Mouse (Mus musculus) frontal cortex, adult 2 months (tissue): ENCODE data around the gene Cebpg. TPM values are rescaled to one million over a fixed set of nuclear protein-coding genes. Genes with fewer than 3 reads are reported as not detected.
A peak's percentile ranks its signal among the peaks of the same experiment; 100 is the strongest.

Experiments used
- DNase-seq, 2 experiments: peaks; one replicate each; pipeline ENCODE4 v3.0.0; 2022; ENCODE audit warnings: low spot score in 1 of 2; ENCODE audit errors: extremely low spot score in 1 of 2
- polyA plus RNA-seq: library from polyadenylated mRNA; depleted of rRNA; stranded (reverse); fragments of >200 nt; gene quantifications from 2 replicates; pipeline ENCODE4 v1.2.3, GENCODE M21; 2012; rRNA removed

Gene Cebpg
- polyA plus RNA-seq, result 21.2 and 25.4 TPM in 2 replicates

DNA sequence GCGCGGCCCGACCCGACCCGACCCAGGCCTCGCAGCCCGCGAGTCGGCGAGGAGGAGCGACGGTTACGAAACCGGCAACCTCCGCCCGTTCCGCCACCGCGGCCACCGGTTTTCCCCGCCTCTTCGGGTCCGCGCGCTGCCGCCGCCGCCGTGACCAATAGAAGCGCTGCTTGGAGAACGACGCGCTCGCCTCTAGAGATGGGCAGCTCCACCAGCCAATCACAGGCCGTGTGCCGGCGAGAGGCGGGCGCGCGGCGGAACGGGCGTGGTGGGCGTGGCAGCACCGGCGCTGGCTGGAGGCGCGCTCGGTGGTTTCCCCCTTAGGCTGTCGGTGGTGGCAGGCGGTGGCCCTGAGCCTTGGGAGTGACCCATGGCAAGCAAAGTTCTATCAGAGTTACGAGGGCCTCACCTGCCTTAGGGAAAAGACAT lies at the start of gene Cebpg:
TSS of gene Cebpg (minus strand) at position 138 of the 429 bp plus-strand sequence.
- peak; percentile 88 to 99 for DNase-seq

DNA sequence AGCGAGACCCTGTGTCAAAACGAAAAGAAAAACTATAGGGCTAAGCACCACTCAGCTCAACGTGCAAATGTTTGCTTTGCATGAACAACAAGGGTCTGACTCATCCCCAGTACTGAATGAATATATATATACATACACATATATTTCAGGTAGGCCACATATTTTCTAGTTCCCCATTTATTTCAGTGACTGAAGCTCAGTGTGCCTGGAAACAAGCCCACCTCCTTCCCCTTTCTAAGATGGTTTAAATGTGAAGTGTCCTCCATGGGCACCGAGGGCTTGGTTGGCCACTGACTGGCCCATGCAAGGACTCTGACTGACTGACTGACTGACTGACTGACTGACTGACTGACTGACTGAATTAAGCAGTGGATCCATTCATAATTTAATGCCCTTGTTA lies 43.2 kb upstream of the Cebpg start:
- no peak for DNase-seq

DNA sequence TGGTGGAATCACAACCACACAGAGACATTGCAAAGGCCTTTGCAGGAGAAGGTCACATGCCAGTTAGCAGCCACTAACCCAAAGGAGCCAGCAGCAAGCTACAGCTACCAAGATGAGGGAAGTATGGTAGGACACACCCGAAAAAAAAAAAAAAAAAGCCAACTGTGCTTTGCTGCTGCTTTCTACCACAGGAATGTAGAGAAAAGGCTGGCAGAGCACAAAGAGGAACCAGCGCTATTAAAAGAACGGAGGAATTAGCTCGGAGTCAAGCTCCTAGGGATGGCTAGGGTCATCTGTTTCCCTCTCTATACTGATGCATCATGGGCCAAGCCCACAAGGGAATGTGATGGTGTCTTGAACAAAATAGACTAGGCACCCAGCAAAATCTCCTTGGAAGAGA lies 42.4 kb upstream of the Cebpg start:
- no peak for DNase-seq

DNA sequence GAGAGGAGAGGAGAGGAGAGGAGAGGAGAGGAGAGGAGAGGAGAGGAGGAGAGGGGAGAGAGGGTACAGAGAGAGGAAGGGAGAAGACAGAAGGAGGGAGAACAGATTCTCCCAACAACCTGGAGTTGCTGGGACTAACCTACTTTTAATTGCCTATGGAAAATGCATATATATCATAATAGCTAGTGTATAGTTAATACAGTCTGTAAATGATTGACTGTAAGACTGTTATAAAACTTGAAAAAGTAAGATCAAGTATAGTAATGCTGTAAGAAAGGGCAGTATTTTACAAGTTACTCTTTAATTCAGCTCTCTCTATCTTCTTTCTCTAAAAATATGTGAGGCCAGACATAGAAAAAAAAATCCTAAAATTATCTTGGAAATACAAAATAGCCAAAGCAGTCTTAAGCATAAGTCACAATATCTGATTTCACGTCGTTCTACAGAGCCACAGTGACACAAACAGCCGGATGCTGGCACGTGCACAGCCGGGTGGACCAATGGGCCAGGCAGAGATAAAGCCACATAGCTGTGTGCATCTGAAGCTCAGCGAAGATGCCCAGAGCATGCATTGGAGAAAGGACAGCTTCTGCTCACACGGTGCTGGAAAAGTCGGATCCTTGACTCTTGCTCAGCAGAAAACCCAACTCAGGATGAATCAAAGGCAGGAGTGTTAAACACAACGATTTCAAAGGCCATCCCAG lies 38.8 kb upstream of the Cebpg start:
- no peak for DNase-seq

DNA sequence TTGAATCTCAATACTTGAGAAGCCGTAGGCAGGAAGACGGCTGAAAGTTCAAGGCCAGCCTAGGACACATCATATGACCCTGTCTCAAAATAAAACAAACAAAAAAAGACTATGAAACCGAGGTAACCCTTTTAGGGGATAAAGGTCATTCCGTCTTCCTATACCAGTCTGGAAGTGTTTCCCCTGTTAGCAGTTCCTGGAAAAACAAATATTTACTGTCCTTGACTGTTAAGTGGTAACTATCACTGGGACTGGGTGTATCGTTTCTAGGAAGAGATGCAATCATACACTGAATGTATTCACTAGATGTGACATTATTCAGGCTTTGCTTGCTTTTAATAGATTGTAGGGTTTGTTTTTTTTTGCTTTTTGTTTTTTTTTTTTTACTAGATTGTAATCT lies 34.2 kb upstream of the Cebpg start:
- DNase-seq, result no peak

DNA sequence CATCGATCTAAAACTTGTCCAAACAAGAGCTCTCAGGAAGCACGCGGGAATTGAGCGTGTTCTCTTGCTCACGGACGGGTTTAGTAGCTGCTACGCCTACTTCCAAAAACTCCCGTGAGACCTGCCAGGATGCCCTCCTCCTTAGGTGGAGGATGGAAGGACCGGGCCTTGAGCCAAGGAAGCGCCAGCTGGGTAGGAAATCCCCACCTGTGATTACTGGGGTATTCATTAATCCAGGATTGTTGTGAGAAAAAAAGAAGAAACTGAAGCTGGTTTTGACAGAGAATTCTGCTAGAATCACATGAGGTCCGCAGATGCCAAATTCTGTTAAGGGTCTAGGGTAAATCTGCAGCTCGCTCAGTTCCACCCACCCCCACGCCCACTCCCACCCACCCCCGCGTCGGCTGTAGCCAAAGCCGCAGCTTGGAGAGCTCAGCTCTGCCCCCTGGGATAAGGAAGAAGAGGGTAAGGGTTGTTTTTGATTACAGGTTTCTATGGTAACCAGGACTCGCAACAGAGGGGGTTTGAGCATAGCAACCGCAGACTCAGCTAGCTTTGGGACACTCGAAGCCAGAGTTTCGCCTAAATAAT lies 30.0 kb upstream of the Cebpg start:
- DNase-seq, result peak in 1 of 2 experiments; percentile 42

DNA sequence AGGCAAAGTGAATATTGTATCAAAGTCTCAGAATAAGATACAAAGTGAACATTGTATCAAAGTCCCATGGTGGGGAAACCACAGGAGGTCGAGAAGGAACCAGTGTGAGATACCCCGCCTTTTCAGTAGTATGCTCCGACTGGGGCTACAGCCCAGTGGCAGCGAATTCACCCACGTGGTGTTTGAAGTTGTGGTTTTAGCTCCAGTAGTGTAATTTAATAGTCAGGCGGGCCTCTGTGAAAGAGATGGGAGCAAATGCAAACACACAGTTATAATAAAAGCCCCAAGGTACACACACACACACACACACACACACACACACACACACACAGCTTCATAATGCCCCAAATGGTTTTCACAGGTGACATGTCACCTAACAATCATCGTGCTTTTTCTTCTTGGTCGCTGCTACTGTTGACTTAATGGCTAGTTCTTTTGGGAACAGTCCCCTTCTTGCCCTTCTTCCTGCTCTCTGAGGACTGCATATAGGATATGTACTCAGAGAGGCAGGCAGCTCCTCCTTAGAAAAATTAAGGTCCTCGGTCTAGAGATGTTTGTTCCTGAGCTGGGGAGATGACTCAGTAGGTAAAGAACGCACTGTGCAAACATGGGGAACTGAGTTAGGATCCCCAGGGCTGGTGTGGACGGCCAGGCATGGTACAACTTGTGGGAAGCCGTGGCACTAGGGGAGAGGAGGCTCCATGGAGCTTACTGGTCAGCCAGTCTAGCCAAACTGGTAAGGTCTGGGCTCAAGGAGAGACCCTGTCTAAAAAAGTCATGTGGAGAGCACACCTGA lies 28.4 kb upstream of the Cebpg start:
- no peak for DNase-seq

DNA sequence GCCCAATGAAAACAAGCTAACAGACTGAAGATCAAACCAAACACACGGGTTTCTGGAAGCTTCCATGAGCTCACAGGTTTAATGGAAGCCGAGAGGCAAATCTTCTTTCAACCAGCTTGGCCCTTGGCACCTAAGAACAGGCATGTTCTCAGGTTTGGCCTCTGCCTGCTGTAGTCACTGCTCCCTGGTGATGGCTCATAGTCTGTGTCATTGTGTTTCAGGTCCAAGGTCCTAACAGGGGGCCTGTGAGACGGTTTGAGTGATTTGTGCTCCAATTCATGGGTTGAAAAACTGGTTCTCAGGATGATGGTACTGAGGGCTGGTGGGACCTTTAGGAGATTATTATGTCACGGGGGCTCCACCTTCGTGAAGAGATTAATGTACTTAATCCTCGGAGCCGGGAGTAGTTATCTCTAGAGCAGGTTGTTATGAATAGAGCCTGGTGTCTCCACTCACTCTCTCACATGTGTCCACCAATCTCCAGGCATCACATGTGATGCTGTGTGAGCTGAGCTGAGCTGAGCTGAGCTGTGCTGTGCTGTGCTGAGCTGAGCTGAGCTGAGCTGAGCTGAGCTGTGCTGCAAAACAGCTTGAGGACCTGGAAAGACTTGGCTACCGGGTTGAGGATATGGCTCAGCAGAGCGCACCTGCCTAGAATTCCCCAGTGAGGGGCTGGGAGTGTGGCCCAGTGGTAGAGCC lies 25.2 kb upstream of the Cebpg start:
- DNase-seq, result no peak

DNA sequence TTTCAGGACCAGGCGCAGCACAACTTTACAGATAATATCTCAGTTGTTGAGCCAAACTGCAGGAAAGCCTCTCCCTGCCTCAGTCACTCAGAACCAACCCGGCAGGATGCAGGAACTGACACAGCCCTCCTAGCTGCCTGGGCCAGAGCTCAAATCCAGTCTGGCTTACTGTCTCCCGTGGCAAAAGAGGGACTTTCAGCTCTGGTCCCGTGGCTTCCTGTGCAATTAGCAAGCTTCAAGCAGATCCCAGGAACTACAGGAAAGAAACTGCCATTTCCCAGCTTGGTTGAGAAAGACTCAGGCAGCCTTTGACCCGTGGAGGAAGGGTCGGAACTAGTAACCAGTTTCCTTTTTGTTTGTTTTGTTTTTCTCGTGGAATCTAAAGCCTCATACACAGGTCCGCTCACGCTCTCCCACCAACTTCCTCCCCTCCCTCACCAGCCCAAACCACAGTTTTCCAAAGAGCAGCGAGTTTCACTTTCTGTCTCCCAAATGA lies 24.5 kb upstream of the Cebpg start:
- DNase-seq, result no peak

DNA sequence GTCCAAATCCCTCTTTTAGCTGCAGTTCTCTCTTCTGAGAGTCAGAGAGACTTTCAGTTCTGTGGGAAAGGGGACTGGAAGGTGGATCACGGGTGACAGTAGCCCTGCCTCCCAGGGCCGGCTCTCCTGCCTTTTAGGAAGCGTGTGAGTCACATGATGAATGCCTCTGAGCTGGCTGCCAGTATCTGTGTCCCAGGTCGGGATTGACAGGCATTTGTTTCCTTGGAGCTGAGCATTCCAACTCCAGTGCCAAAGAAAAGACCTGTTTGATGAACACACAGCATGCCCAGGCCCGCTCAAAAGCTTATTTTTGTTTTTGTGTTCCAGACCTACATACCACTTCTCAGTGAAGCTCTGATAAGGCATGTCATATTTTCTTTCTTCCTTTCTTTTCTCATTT lies 20.3 kb upstream of the Cebpg start:
- DNase-seq, result no peak

DNA sequence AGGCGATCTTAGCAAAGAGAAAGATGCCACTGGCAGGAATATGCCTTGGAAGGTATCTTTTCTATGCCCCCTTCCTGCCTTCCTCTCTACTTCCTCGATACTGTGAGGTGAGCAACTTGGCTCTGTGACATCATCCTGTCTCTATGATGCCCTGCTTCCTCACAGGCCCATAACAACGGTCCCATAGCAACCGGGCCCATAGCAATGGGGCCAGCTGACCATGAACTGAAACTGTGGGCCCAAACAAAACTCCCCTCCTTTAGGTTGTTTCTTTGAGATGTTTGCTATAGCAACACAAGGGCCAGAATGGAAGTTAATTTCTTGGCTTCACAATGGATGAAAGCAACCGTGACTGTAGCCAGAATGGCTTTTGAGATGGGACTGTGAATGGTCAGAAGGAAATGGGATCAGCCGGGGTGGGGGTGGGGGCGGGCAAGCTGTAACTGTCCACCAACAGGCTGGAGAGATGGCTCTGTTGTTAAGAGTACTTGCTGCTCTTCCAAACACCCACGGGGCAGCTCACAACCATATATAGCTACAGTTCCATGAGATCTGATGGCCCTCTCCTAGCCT lies 10.4 kb upstream of the Cebpg start:
- no peak for DNase-seq

DNA sequence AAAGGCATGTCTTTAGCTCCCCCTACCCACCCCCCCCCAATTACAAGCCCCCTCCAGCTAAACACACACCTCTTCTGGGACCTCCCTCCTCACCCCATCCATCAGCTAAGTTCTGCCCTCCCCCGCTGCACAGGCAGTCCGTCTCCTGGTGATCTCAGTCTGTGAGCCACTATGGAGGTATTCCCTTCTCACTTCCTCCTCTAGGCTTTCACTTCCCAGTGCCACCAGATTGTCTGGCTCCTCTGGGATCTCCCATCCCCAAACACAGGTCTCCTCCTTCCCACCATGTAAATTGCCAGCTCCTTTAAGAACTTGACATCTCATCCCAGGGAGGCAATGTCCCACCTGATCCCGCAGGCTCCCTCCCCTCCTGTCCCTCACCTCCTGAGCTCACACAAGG lies 9.6 kb upstream of the Cebpg start:
- no peak for DNase-seq

DNA sequence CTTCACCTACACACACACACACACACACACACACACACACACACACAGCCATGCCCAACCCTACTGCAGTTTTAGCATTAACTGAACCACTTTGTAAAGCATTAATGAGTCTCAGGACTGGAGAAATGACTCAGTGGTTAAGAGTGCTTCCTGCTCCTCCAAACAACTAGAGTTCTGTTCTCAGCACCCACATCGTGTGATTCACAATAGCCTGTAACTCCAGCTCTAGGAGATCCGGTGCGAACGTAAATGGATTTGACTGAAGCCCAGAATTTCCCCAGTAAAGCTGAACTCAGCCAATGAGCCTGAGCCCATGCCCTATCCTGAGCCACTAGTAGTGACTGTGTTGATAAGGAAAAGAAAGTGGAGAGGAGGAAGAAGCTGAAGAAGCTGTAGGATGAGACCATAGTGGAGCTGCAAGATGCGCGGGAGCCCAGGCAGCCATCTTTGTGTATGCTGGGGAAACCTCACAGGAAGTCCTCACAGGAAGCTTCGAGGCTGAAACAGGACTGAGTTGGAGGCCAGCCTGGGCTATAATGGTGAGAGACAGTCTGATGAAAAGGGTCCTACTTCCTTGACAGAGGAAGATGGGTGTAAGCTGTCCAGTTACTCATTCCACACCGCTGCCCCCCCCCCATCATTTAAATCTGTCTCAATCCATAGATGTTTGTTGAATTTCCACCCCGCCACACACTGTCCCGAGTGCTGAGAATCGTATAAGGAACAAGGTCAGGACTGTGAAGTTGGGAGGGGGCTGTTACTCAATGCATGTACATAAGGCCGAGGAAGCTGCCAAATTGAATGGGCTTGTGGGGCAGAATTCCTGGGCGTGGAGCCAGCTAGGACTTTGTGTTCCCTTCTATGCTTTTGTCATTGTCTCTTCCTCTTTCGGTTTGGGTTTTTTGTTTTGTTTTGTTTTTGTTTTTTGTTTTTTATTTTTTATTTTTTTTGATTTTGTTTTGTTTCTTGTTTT lies 8.2 kb upstream of the Cebpg start:
- DNase-seq, result no peak

DNA sequence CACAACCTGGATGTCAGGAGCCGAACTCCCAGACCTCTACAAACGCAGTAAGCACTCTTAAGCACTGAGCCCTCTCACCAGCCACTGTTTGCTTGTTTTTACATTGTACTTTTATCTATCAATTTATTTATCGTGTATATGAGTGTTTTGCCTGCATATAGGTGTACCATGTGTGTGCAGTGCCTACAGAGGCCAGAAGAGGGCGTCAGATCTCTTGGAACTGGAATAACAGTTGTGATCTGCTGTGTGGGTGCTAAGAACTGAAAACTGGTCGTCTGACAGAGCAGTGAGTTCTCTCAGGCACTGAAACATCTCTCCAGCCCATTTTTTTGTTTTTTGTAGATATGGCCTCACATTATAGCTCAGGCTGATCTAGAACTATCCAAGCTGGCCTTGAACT lies 3.1 kb upstream of the Cebpg start:
- no peak for DNase-seq

DNA sequence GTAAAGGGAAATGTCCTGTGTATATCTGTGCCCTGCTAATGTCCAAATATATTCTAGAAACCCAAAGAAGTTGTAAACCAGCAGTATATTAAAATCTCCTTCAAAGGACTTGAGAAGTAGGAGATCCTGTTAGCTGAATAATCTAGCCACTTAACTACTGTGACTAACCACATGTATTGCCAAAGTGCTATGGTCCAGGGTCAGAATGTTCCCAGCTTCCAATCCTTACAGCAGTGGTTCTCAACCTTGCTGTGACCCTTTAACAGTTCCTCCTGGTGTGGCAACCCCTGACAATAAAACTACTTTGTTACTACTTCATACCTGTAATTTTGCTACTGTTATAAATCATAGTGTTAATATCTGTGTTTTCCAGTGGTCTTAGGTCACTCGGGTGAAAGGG lies 2.0 kb upstream of the Cebpg start:
- DNase-seq, result no peak

DNA sequence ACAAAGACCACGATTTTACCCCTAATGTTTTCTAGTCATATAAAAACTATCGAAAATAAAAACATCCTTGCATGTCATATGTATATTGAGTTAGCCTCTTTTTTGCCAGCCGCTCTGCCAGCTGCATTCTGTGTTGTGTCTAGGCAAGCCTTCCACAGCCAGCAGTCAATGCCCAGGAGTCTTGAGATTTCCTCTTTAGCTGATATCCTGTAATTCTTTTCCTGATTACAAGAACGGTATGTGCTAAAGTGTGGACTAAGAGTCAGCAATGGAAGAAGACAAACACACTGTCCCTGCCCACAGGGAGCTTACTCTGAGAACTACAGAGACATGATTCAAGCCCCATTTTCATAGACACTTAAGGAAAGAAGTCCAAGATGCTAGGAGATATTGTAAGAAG lies 1.2 kb upstream of the Cebpg start:
- no peak for DNase-seq

DNA sequence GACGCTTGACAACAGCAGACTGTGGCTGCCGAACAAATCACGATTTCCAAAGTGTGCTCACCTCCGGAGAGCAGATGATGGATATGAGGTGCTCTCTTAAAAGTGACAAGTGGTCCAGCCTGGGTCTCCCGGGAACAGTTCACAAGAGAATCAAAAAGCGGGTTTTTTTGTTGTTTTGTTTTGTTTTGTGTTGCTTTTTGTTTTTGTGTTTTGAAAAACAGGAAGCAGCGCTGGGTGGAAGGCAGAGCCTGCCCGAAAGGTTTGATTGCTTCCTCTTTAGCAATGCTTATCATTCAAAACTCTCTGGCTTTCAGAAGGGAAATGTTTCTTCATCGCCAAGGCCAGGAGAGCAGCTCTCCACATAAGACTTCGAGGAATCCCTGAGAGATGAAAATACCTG lies 626 bp upstream of the Cebpg start:
- no peak for DNase-seq

DNA sequence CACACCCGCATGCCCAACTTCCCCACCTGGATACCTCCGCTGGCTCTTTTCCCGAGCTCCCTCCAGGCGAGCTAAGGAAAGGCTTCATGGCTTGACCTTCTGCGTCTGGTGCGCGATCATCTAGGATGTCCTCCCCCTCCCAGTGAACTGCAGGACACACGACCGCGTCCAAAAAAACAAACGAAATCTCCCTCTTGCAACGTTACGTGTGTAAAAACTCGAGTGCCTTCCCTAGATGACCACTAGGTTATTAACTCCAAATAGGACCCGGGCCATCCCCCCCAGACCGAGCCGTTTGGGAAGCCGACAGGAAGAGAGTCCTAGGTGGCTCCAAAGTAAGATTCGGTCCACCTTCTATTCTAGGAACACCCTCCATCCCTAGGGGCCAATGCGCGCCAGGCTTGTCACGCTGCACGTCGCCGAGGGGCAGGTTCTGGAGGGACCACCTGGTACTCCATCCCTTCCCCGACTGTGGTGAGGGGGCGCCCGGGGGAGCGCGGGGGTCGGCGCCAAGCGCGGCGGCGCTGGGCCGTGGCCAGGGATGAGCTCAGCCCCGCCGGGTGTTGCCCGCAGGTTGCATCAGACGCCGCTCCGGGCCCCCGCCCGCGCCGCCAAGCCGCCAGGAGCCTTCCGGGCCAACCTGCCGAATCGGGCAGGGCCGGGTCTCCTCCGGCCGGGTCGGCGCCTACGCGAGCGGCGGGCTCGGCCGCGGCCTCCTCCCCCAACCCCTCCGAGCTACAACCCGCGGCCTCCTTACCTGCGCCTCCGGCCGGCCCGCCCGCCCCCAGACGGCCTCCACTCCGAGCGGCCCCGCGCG lies 546 bp downstream of the Cebpg start:
- DNase-seq, result peak; percentile 41 to 53
